Mouse (Mus musculus) layer of hippocampus, adult 11-12 months (tissue): Measurements from ENCODE around the gene Abhd16b.

Experiments
- DNase-seq: peaks from one replicate; pipeline ENCODE4 v3.0.0; 2022; ENCODE audit warnings: low spot score

Gene Abhd16b

DNA sequence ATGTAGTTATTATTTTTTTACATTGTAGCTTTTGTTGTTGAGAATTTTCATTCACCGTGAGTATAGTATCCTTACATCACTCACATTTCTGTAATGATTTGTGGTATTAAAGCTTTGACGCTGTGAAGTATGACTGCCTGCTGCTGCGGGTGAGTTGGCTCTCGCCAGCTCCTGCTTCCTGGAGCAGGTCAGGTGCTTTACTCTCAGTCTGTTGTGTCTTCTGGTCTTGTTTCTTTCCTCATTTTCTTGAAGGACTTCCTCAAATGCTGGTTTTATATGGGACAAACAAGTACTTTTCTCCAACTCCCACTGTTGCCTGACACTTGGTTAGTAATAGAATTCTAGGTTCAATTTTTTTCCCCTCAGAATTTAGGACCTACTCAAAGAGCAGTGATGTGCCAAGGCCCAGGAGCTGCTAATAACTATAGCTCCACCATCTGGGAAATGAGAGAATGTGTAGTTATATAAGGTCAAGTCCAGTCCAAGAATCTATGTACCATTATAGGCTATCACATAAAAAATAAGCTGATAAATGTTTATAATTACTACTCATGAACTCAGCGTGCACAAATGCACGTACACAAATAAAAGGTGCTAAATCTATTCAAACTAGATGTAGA is 48.9 kb downstream of the Abhd16b start:
- DNase-seq: no peak
